Mouse (Mus musculus) forebrain, embryonic 11.5 days (tissue): ENCODE data around the gene Slc7a3. TPM values are rescaled to one million over a fixed set of nuclear protein-coding genes. Genes with fewer than 3 reads are reported as not detected.

ENCODE experiments used
- ATAC-seq: fragments of 200-750 bp; cut with Nextera tagmentation; replicated peaks from 2 replicates; pipeline ENCODE4 v1.8.0; 2017; ENCODE audit warnings: moderate TSS enrichment; ENCODE audit not compliant: low FRiP score
- DNase-seq: peaks from one replicate; pipeline ENCODE4 v3.0.0-alpha.2; 2017; ENCODE audit warnings: low spot score
- H3K27ac ChIP-seq: fragments of 300-500 bp; sonication (generic); 2 replicates; pipeline ENCODE4 v1.5.1; 2014; ENCODE audit warnings: low read depth, low read length
- H3K27me3 ChIP-seq: fragments of 300-500 bp; sonication (generic); 2 replicates; pipeline ENCODE4 v1.6.1; 2014; ENCODE audit warnings: mild to moderate bottlenecking, low read length, mixed read lengths; ENCODE audit not compliant: control insufficient read depth, insufficient read depth
- H3K36me3 ChIP-seq: fragments of 300-500 bp; sonication (generic); 2 replicates; pipeline ENCODE4 v1.6.1; 2014; ENCODE audit warnings: mild to moderate bottlenecking, low read length, moderate library complexity, mixed read lengths; ENCODE audit not compliant: control insufficient read depth, insufficient read depth
- H3K4me1 ChIP-seq: fragments of 300-500 bp; sonication (generic); replicated peaks from 2 replicates; pipeline ENCODE4 v1.6.1; 2014; ENCODE audit warnings: low read length, mixed read lengths; ENCODE audit not compliant: control insufficient read depth, insufficient read depth
- H3K4me2 ChIP-seq: fragments of 300-500 bp; sonication (generic); 2 replicates; pipeline ENCODE4 v1.6.1; 2014; ENCODE audit warnings: low read depth, mild to moderate bottlenecking, low read length, moderate library complexity, mixed read lengths; ENCODE audit not compliant: severe bottlenecking
- H3K4me3 ChIP-seq: fragments of 300-500 bp; sonication (generic); 2 replicates; pipeline ENCODE4 v1.5.1; 2014; ENCODE audit warnings: low read depth, low read length
- H3K9ac ChIP-seq: fragments of 300-500 bp; sonication (generic); 2 replicates; pipeline ENCODE4 v1.6.1; 2014; ENCODE audit warnings: low read length
- H3K9me3 ChIP-seq: fragments of 300-500 bp; sonication (generic); 2 replicates; pipeline ENCODE4 v1.6.1; 2016; ENCODE audit warnings: low read length, mixed read lengths; ENCODE audit not compliant: control insufficient read depth
- WGBS: fragments of 180-500 bp; shearing (Covaris S2); extraction: QIAGEN DNeasy Blood & Tissue Kit; methylation state at CpG from one replicate; pipeline ENCODE4 v1.1.7; 2014; 5-methylcytosine and 5-hydroxymethylcytosine counted together
- polyA plus RNA-seq: library from polyadenylated mRNA; unstranded; fragments of >200 nt; fragmentation: Nextera tagmentation; extraction: Ambion mirVana; gene quantifications from 2 replicates; pipeline ENCODE4 v1.2.1, GENCODE M21; 2014

The Slc7a3 gene
- polyA plus RNA-seq, 1 experiment from 2014 or later = 1.2 TPM

DNA sequence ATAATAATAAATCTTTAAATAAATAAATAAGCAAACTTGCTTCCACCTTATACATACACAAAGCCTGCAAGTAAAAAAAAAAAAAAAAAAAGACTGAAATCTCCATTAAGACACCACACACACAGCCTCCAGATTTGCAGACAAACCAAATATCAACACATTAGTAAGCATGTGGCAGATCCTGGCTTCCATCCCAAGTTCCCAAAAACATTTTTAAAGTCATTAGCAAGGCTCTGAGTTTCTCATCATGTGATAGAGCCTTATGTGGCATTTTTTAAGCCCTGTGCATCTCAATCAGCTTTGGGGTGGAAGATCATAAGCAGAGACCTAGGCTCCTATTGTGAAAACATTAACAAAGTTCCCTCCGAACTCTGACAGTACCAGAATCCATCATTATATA is 20.6 kb downstream of the Slc7a3 start:
- WGBS = 70% methylated on average over 1 of the region's 1 CpGs
- no peak for ATAC-seq
- no peak overlapping the region for H3K4me3 ChIP-seq
- H3K4me2 ChIP-seq = no peak overlapping the region
- H3K27me3 ChIP-seq = no peaks in the 10 kb centered on the region
- DNase-seq = no peak
- no peak overlapping the region for H3K9ac ChIP-seq
- no peaks in the 10 kb centered on the region for H3K9me3 ChIP-seq
- H3K4me1 ChIP-seq = no peaks in the 10 kb centered on the region
- no peak overlapping the region for H3K27ac ChIP-seq
- no peaks in the 10 kb centered on the region for H3K36me3 ChIP-seq

DNA sequence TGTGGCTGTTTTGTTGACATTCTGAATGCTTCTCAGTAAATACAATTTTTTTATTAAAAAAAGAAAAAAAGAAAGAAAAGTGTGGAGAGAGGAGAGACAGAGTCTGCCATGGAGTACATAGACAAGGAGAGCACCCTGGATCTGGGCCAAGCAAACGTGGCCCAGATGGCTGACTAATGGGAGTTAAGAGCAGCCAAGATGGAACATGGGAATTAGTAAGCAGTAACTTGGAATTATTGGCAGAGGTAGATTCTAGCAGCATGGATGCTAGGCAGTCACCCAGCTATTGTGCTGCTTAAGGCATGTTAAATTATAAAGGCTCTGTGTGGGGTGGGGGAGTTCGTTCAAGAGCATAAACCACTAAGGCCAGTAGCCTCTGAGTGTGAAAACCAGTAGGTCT is 22.3 kb downstream of the Slc7a3 start:
- no peaks in the 10 kb centered on the region for H3K4me1 ChIP-seq
- no peak overlapping the region for H3K4me2 ChIP-seq
- H3K9ac ChIP-seq = no peak overlapping the region
- no peak for ATAC-seq
- H3K27me3 ChIP-seq = no peaks in the 10 kb centered on the region
- no peak overlapping the region for H3K4me3 ChIP-seq
- H3K9me3 ChIP-seq = no peaks in the 10 kb centered on the region
- DNase-seq = no peak
- WGBS = 90% methylated on average over 2 of the region's 2 CpGs
- no peaks in the 10 kb centered on the region for H3K36me3 ChIP-seq
- no peak overlapping the region for H3K27ac ChIP-seq

DNA sequence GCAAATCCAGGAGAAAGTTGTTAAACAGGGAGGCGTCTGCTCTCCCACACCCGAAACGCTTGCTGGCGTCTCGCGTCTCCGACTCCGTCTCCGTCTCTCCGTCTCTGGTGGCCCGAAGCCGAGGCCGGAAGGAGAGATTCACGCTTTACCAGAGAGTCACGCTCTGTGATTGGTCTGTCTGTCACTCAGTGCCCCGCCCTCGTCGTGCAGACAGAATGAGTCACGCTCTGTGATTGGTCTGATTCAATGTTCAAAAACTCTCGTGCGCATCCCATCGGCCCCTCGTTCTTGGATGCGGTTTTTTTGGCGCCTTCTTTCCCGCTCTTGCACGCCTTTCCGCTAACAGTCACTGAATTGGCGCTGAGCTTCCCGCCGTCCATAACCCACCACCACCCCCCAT is 26.3 kb downstream of the Slc7a3 start, which contains the start of gene Tex11:
Gene Tex11, minus strand, starts transcription at position 127 of the 400 bp plus-strand sequence.
- Histone ChIP-seq H3K27me3 (no peaks in the 10 kb centered on the region), H3K4me2 (no peak within 1 kb of the TSS), H3K9me3 (no peaks in the 10 kb centered on the region), H3K4me1 (no peaks in the 10 kb centered on the region), H3K27ac (no peak within 1 kb of the TSS), H3K9ac (no peak within 1 kb of the TSS), H3K36me3 (no peaks in the 10 kb centered on the region), H3K4me3 (no peak within 1 kb of the TSS)
- WGBS = 91% methylated on average over 31 of the region's 31 CpGs
- no peak for DNase-seq
- no peak for ATAC-seq

Other genes with a start within 250 kb of the Slc7a3 start
- not detected in 2 replicates for gene Tex11, start 26.4 kb downstream of the Slc7a3 start, polyA plus RNA-seq
- 56.0 and 57.5 TPM in 2 replicates for gene Snx12, start 136.5 kb upstream of the Slc7a3 start, polyA plus RNA-seq
- gene Foxo4, start 168.5 kb upstream of the Slc7a3 start, polyA plus RNA-seq = 1.3 and 2.1 TPM in 2 replicates
- not detected in 2 replicates for gene Gm614, start 178.0 kb upstream of the Slc7a3 start, polyA plus RNA-seq
- 1.7 and 1.9 TPM in 2 replicates for gene Il2rg, start 182.2 kb upstream of the Slc7a3 start, polyA plus RNA-seq
- not detected in 2 replicates for gene Gm20489, start 183.0 kb upstream of the Slc7a3 start, polyA plus RNA-seq
- gene Med12, start 188.0 kb upstream of the Slc7a3 start, polyA plus RNA-seq = 46.5 and 47.6 TPM in 2 replicates
- 28.1 and 32.1 TPM in 2 replicates for gene Nlgn3, start 213.1 kb upstream of the Slc7a3 start, polyA plus RNA-seq